Mouse (Mus musculus) spleen, postnatal 36 days (tissue): ENCODE measurements around the gene Get4.
A peak's percentile ranks its signal among the peaks of the same experiment; 100 is the strongest.

Experiments used
- DNase-seq, 2 experiments: peaks; one replicate each; pipeline ENCODE4 v3.0.0; 2022; ENCODE audit warnings: low spot score in 2 of 2, mixed read lengths in 1 of 2

Get4 gene

GRCm38 (mm10) chr5:139283460-139284180 lies 31.5 kb downstream of the Get4 start:
- DNase-seq, result no peak

- peak; percentile 40 to 55 for DNase-seq
These were observed 33.4 kb downstream of the Get4 start for GRCm38 (mm10) chr5:139285383-139286067.

GRCm38 (mm10) chr5:139286142-139286941 lies 34.2 kb downstream of the Get4 start:
- no peak for DNase-seq

GRCm38 (mm10) chr5:139287099-139287498 lies 35.0 kb downstream of the Get4 start:
- DNase-seq, result peak in 1 of 2 experiments; percentile 56

GRCm38 (mm10) chr5:139287787-139288186 lies 35.7 kb downstream of the Get4 start:
- no peak for DNase-seq

GRCm38 (mm10) chr5:139288591-139288990 lies 36.5 kb downstream of the Get4 start:
- DNase-seq, result no peak

GRCm38 (mm10) chr5:139290467-139291259 lies 38.5 kb downstream of the Get4 start:
- no peak for DNase-seq

- DNase-seq, result no peak
These were observed 39.9 kb downstream of the Get4 start for GRCm38 (mm10) chr5:139291811-139292560.

GRCm38 (mm10) chr5:139294089-139294488 lies 42.0 kb downstream of the Get4 start:
- no peak for DNase-seq

- no peak for DNase-seq
These were observed 45.0 kb downstream of the Get4 start for GRCm38 (mm10) chr5:139297092-139297491.

GRCm38 (mm10) chr5:139297745-139298144 lies 45.6 kb downstream of the Get4 start:
- DNase-seq, result no peak

- no peak for DNase-seq
These were observed 50.0 kb downstream of the Get4 start for GRCm38 (mm10) chr5:139302101-139302500.

- DNase-seq, result peak; percentile 39 to 59
These were observed 51.5 kb downstream of the Get4 start for GRCm38 (mm10) chr5:139303646-139304061.

GRCm38 (mm10) chr5:139309946-139310345 lies 57.8 kb downstream of the Get4 start:
- DNase-seq, result no peak

- no peak for DNase-seq
These were observed 58.4 kb downstream of the Get4 start for GRCm38 (mm10) chr5:139310477-139310876.

GRCm38 (mm10) chr5:139311822-139312221 lies 59.7 kb downstream of the Get4 start:
- DNase-seq, result no peak

GRCm38 (mm10) chr5:139313536-139313935 lies 61.4 kb downstream of the Get4 start:
- no peak for DNase-seq

- DNase-seq, result no peak
These were observed 63.0 kb downstream of the Get4 start for GRCm38 (mm10) chr5:139314941-139315642.

- DNase-seq, result no peak
These were observed 65.0 kb downstream of the Get4 start for GRCm38 (mm10) chr5:139316982-139317675.
